Mouse (Mus musculus): ENCODE results near the gene Dhcr7.

DNA sequence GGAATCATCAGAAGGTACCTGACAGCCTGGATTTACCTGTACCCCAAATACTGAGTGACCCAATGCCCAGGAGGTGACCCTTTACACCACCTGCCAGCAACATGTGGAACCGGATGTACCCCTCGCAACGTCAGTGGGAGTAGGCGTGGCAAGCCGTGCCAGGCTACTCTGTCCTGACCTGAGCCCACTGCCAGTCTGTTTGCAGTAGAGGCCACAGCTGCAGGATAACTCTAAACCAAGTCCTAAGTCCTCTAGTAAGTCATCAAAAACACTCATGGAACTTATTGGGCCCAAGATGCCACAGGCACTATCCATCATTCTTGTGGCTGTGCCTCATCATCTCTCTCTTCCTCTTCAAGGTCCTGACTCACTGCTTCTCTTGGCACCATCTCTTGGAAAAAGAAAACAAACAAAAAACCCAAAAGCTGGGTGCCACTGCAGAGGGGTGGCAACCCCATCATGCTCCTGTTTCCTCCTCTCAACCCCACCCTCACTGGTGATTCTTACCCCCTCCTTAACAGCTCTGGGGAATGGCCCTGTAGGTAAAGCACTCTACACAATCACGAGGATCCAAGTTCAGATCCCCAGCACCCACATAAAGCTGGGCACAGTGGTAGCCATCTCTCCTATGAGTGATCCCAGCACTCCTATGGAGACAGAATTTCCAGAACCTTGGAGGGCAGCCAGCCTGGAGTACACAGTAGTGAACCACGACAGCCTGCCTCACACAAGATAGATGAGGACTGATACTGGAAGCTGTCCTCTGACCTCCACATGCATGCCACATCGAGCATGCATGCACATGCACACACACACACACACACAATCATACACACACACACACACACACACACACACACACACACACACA, 21.5 kb upstream of the Dhcr7 start:
- TF ChIP-seq CTCF (IDR thresholded peaks at IDR 0.05) (no peak), EP300 (IDR thresholded peaks at IDR 0.05) (no peak)

Measured in lung, postnatal 0 days (tissue).